Mouse (Mus musculus) left cerebral cortex, adult 9 months (tissue): ENCODE measurements around the gene Eif2b4.
A peak's percentile ranks its signal among the peaks of the same experiment; 100 is the strongest.

Experiments used
- DNase-seq, 2 experiments: peaks; one replicate each; pipeline ENCODE4 v3.0.0; 2022; ENCODE audit warnings: low spot score in 2 of 2

Eif2b4 gene

GRCm38 (mm10) chr5:31154152-31154553 is 39.1 kb downstream of the Eif2b4 start, which contains the start of gene Mpv17:
Mpv17 (minus strand) TSS chr5:31154251.
- DNase-seq, result peak; percentile 69 to 83

DNA sequence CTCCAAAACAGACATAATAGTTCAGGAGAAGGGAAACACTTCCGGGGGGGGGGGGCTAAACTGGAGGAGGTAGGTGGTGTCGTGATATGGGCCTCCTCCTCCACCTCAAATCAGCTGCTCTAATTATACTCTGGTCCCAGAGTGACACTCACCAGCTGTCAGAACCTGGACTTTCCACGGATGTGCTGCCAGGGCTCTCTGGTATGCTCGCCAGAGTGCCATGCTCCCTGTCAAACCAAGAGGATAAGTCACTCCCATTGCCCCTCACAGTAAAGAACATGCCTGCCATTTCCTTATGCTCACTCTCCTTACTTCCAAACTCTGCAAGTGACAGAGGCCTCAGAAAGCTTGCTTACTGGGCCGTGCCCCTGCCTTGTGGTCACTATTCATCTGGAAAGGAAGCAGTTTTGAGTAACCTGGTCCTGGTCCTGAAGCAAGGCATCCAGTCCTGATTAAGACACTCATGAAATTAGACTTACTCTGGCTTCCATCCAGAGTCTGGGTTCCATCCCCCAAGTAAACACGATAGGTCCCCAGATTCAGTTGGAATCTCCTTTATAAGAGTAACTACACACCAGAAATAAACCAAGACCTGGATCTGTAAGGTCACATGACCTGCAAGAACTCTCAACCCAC is 39.6 kb downstream of the Eif2b4 start:
- no peak for DNase-seq

DNA sequence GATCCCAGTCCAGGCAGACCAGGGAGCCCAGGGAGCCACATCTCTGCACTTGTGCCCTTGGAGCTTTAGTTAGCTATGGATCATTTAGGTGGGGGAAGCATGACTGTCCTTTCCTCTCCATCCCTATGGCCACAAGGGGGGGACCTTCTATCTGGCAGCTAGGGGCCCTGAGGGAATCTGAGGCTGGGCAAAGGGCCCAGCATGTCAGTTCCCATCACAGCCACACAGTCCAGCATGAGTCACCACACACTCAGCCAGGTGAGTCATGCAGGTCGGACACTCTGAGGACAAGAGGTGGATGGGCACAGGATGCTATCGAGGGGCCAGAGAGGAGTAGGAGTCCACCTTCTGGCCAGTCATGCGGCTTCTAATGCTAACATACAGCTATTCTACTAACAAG is 41.5 kb downstream of the Eif2b4 start:
- no peak for DNase-seq

GRCm38 (mm10) chr5:31149781-31150180 is 43.4 kb downstream of the Eif2b4 start:
- no peak for DNase-seq

DNA sequence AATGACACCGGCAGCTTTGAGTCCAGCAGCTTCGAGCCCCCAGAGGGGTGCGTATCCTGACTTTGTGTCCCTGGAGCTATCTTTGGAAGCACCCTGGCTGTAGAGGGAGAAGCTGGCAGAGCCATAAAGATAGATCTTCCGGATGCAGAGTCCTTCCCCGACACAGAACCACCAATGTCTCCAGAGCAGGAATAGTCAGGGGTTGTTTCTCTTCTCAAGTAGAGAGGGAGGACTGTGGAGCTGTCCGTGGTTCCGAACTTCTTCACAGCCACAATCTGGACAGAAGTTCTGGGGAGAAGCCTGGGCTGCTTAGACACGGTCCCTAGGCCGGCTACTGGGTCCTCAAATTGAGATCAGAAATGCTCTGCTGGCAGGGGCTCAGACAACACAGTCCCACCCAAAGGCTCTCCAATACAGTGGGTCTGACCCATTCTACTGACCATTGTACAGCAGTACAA is 54.2 kb downstream of the Eif2b4 start:
- no peak for DNase-seq

- DNase-seq, result no peak
These were observed 54.8 kb downstream of the Eif2b4 start, which contains the start of gene Ucn for GRCm38 (mm10) chr5:31138241-31138967. Ucn (minus strand) TSS chr5:31138829.

DNA sequence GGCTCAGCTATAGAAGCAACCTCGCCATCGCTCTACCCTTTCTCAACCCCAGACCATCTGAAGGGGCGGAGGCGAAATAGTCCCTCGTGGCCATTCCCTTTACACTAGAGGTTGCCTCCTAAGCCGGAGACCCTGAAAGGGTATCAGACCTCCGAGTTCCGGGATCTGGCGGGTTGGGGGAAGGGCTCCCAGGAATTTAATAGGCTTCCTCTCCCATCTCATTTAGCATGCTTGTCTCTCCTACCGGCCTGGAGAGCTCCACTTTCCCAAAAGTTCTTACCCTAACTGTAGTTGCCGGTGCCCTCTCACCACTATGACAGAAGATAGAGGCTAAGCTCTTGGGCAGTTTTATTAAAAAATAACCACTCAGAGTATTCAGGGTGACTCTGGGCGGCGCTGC is 55.6 kb downstream of the Eif2b4 start:
- no peak for DNase-seq
